Comparison of ENCODE assay signal across 8 mouse cellular contexts in the genomic region with DNA sequence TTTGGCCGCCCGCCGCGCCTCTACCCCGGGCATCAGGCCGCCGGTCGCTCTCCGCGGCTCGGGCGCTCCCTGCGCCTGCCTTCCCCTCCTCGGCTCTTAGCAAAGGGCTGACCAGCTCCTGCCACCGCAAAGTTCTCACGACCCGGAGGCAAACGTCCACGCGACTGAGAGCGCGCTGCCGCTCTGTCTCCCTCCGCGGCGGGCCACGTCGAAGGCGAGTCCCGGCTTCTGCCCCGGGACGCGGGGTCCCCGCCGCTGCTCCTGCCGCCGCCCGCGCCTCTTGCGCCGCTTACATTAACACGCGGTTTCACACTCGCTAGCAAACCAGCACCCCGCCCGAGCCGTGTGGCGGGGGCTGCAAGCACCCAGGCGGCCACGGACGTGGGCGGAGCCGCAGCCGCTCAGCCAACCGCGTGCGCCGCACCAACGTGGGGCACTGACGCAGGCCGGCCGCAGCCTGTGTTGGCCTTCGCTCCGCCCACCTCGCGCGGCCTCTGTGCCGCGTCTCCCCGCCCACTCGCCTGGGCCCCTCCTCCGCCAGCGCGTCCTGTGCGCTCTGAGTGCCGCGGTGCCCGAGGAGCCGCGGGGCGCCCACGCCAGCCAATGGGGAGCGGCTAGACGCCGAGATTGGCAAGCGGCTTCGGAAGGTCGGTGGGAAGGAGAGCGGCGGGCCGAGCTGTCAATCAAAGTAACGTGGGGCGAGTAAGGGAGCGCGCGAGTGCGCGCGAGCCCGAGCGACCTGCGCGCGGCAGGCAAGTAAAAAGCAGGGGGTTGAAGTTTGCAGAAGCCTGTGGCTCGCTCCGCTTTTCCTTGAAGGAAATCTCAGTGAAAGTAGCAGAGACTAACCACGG. TPM values are rescaled to one million over a fixed set of nuclear protein-coding genes. Genes with fewer than 3 reads are reported as not detected.
DNase-seq lines count a peak whose midpoint lies in the region; ATAC-seq lines count a peak whose summit lies in the region.

A gene (minus strand): TSS at position 361 of the 851 bp plus-strand sequence.

- H3K27me3 ChIP-seq in forebrain, embryonic 14.5 days (replicated peaks; ENCODE audit: control insufficient read depth, insufficient read depth, low read length) = no peaks in the 10 kb centered on the region; the same call in 1 of the 2 replicates
- no peaks in the 10 kb centered on the region for H3K27me3 ChIP-seq in neural tube, embryonic 15.5 days (replicated peaks)

- H3K9ac ChIP-seq in forebrain, embryonic 14.5 days (ENCODE audit: low read length) = peak within 1 kb of the TSS; percentile 80
- peak within 1 kb of the TSS; percentile 80 for H3K9ac ChIP-seq in neural tube, embryonic 15.5 days (replicated peaks)

- H3K36me3 ChIP-seq in forebrain, embryonic 14.5 days (ENCODE audit: control insufficient read depth, insufficient read depth, low read length) = no peaks in the 10 kb centered on the region
- H3K36me3 ChIP-seq in neural tube, embryonic 15.5 days = no peaks in the 10 kb centered on the region

- H3K9me3 ChIP-seq in forebrain, embryonic 14.5 days (replicated peaks; ENCODE audit: control insufficient read depth, low read length) = no peaks in the 10 kb centered on the region
- no peaks in the 10 kb centered on the region for H3K9me3 ChIP-seq in neural tube, embryonic 15.5 days (replicated peaks)

- peak within 1 kb of the TSS; percentile 88 for H3K27ac ChIP-seq in forebrain, embryonic 14.5 days (ENCODE audit: low read depth, low read length)
- peak within 1 kb of the TSS; percentile 95 for H3K27ac ChIP-seq in neural tube, embryonic 15.5 days (replicated peaks)

- peak; percentile 97 for DNase-seq in ES-CJ7 (ENCODE audit: low read depth, low spot score)
- peak; percentile 100 for DNase-seq in cerebellum, adult 11 months
- peak; percentile 99 for DNase-seq in forebrain, embryonic 14.5 days (ENCODE audit: low spot score)
- DNase-seq in heart, postnatal 14 days = peak; percentile 99 to 100
- peak; percentile 99 for DNase-seq in layer of hippocampus, adult 11-12 months (ENCODE audit: low spot score)
- peak; percentile 100 for DNase-seq in lung, adult 18-20 months
- DNase-seq in testis, postnatal 14 days (ENCODE audit: low spot score) = peak; percentile 99

- WGBS in forebrain, embryonic 14.5 days = under 1% methylated on average over 101 of the region's 107 CpGs
- under 1% methylated on average over 105 of the region's 107 CpGs for WGBS in neural tube, embryonic 15.5 days

- peak; percentile 96 for ATAC-seq in forebrain, embryonic 14.5 days
- ATAC-seq in neural tube, embryonic 15.5 days (ENCODE audit: low FRiP score) = peak; percentile 96

- peaks cover 32% of the 10 kb centered on the region for H3K4me1 ChIP-seq in forebrain, embryonic 14.5 days (ENCODE audit: control insufficient read depth, insufficient read depth, low read length)
- H3K4me1 ChIP-seq in neural tube, embryonic 15.5 days = peaks cover 42% of the 10 kb centered on the region

- peak within 1 kb of the TSS; percentile 76 for H3K4me2 ChIP-seq in forebrain, embryonic 14.5 days (ENCODE audit: low read length)
- peak within 1 kb of the TSS; percentile 85 for H3K4me2 ChIP-seq in neural tube, embryonic 15.5 days

- intact Hi-C loops in heart, postnatal 14 days (cut with DNase I) = no loop called here

- peak within 1 kb of the TSS; percentile 83 for H3K4me3 ChIP-seq in forebrain, embryonic 14.5 days (ENCODE audit: low read depth, low read length)
- H3K4me3 ChIP-seq in neural tube, embryonic 15.5 days (replicated peaks) = peak within 1 kb of the TSS; percentile 89

RNA-seq across cellular contexts. Expression of the gene that starts here (rescaled TPM):
- 38.7 and 41.2 TPM in 2 replicates for polyA plus RNA-seq in forebrain, embryonic 14.5 days (2014; fragmentation: Nextera tagmentation; extraction: Ambion mirVana)
- total RNA-seq in heart, postnatal 14 days (2021) = 10 to 100 TPM; 11.6 to 14.3 TPM
- 25.3 and 27.8 TPM in 2 replicates for polyA plus RNA-seq in neural tube, embryonic 15.5 days (2015; fragmentation: Nextera tagmentation; extraction: Ambion mirVana)

Comparison
In these comparisons a context has a peak if more than half of its experiments do, and no peak if none do; other contexts are left out.
1. Peak in every context shown above with its lines: DNase-seq, ATAC-seq, H3K4me3 ChIP-seq and H3K27ac ChIP-seq.